Mouse (Mus musculus): ENCODE results near the gene Ccdc9.
"Not testable (repeated sequence)": the region's sequence is repeated elsewhere in the genome, so short reads cannot be mapped to it uniquely, and the experiment has no call there.

DNA sequence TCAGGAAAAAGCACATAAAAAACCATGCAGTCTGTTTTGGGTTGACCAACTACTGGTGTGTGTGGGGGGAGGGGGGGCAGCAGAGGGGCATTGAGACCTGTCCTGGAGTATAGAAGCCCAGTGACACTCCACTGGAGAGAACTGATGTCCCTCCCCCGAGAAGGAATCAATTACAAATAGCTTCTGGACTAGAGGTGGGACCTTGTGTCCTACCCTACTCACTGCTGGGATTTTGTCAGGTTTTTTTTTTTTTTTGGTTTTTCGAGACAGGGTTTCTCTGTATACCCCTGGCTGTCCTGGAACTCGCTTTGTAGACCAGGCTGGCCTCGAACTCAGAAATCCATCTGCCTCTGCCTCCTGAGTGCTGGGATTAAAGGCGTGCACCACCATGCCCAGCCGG, 20.5 kb upstream of the Ccdc9 start:
- not testable (repeated sequence) for TF ChIP-seq CTCF (IDR thresholded peaks at IDR 0.05; ENCODE audit: borderline replicate concordance, insufficient read depth, low read length); POLR2A (IDR thresholded peaks at IDR 0.05; ENCODE audit: low read depth, low read length)
